Mouse (Mus musculus) spleen, postnatal 14 days (tissue): ENCODE measurements around the gene Dspp.

Experiments
- DNase-seq, 2 experiments: peaks; one replicate each; pipeline ENCODE4 v3.0.0; 2021 to 2022; ENCODE audit warnings: low spot score in 2 of 2

Dspp gene

GRCm38 (mm10) chr5:104170412-104170811, at the start of gene Dspp:
Dspp (plus strand) TSS chr5:104170712.
- no peak for DNase-seq

DNA sequence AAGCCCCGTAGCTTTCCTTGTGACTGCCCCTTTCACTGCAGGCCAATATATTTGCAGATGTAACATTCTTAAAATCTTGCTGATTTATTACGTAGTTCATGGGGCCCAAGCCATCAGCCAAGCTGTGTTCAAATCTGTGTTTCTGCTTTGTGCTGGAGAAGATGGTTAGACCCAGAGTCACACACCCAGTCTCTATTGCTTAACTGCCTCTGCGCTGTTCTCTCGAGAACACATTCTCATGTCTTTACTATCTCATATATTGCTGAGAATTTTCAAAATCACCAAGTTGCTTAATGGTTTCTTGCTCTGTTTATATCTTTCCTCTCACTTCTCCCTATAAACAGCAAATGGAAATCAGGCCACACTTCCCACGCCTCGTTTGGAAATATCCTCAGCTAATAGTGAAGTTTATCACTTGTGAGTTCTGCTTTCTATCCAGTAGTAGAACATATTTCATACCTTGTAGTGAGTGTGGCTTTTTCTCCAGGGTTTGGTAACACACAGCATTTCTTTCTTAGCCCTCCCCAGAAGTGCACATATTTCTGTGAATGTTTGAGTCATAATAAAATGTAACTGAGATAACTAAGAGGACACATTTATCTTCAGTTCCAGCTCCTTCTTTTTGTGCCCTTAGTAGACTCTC, 46.4 kb upstream of the Dspp start:
- DNase-seq = no peak

- DNase-seq = no peak
Observed at GRCm38 (mm10) chr5:104126561-104127320, 43.8 kb upstream of the Dspp start.

DNA sequence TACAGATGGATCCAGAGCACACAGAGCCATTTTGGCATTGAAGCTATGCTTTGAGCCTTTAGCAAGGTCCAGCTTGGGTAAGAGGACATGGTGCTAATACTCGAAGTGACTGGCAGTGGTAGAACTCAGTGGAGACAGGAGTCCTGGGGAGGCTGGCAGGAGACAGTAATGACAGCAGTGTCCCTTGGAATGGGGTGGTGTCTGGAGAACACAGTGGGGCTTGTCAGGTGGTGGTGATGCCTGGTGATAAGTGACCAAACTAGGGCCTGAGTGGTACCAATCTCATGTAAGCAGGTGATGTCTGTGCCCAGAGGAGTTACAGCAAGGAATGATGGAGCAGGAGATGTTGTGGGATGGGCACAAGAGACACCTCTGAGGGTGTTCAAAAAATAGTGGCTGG, 43.2 kb upstream of the Dspp start:
- no peak for DNase-seq

- no peak for DNase-seq
Observed at GRCm38 (mm10) chr5:104128281-104129031, 42.1 kb upstream of the Dspp start.

- DNase-seq = no peak
Observed at GRCm38 (mm10) chr5:104130891-104131290, 39.6 kb upstream of the Dspp start.

DNA sequence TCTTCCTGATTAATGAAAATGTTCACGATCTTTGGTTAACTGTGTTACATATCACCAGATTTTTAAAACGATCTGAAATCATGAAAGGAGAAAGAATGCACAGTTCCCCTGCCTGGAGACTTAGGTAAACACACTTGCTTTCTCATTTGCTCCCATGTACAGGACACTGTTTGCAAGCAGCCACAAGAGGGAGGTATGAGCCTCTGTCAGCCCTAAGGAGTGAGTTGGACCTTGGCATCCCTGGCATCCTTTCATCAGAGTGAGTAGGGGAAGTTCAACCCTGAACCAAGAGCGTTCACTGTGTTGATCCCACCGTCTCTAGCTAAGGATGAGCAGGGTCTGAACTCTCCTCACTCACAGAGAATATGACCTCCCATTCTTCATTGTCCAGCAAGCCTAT, 39.0 kb upstream of the Dspp start:
- DNase-seq = no peak

DNA sequence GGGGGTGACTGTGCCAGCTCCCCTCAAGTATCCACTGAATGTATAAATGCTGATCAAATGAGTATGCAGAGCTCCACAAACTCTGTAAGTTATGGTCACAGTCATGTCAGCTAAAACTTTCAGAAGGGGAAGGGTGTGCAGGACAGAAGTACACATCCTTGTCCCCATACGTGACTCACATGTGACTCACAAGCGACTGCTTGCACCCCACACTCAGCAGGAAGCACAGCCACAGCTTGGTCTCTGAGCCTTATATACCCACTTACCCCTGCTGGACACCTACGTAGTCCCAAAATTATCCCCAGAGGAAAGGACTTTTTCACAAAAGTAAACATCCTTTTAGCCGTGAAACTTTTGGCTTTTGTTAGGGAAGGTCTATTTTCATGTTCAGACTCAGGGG, 36.8 kb upstream of the Dspp start:
- DNase-seq = no peak

- DNase-seq = no peak
Observed at GRCm38 (mm10) chr5:104137920-104138541, 32.5 kb upstream of the Dspp start.

GRCm38 (mm10) chr5:104141067-104141466, 29.4 kb upstream of the Dspp start:
- no peak for DNase-seq

DNA sequence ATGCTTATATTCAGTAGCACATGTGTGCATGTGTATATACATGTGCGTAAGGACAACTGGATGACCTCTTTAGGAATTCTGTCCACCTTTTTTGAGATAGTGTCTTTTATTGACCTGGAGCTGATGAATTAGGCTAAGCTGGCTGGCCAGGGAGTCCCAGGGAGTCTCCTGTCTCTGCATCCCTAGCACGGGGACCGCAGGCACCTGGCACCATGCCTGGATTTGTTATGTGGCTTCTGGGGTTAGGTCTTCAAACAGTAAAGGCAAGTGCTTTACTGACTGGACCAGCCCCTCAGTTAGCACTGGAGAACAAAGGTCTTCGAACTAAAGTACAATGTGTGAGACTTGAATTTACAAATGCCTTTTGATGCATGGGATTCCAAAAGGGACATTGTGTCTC, 26.5 kb upstream of the Dspp start:
- DNase-seq = no peak

DNA sequence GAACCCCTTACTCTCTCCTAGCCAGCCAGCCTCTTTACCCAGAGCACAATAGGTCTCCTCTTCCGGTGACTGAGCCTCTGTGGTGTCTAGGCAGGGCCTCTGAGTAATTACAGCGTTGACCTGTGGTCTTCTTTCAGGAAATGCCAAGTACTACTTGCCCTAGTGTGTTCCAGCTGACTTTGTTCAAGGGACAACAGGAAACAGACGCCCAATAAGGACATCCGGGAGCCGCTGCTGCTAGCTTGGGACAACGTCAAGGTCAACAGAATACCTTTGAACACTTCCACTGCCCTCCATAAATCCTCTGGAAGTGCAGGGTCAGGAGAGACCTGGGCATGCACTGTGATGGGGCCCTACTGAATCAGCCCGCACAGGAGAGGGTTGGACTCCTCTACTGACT, 21.2 kb upstream of the Dspp start:
- no peak for DNase-seq

GRCm38 (mm10) chr5:104150196-104150595, 20.3 kb upstream of the Dspp start:
- no peak for DNase-seq

GRCm38 (mm10) chr5:104157701-104158100, 12.8 kb upstream of the Dspp start:
- DNase-seq = no peak

GRCm38 (mm10) chr5:104158332-104159052, 12.0 kb upstream of the Dspp start:
- no peak for DNase-seq

DNA sequence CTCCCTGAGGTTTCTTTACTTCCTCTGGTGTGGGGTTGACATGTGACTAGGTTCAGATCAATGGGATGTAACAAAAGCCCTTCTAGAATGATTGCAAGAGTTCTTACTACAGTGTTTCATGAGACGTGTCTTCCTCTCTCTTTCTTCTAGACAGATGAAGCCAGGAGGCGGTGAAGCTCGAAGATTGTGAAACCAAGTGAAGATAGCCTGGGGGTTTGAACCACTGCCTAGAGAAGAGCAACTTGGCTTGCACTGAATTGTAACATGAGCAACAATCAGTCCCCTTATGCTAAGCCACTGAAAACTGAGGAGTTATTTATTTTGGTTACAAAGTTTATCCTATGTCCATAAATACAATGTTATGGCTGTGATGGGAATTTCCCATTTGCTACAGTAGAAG, 9.9 kb upstream of the Dspp start:
- no peak for DNase-seq

GRCm38 (mm10) chr5:104161390-104161789, 9.1 kb upstream of the Dspp start:
- DNase-seq = no peak

DNA sequence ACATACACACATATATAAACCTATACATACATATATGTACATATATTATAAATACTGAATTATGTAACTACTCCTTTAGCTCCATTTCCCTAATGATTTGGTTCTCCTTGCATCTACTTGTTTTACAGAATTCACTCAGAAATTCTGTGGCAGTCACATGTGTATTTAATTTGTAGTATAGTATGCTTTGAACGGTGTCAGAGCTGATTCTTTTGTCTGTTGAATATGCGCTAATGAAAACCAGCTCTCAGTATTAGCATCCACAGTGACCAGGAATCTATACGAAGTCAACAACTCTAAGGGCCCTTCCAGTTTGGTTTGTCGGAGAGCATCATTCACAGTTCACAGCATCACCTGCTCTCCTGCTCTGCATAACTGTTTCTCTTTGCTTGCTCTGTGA, 7.0 kb upstream of the Dspp start:
- DNase-seq = no peak

- no peak for DNase-seq
Observed at GRCm38 (mm10) chr5:104173094-104173493, 2.6 kb downstream of the Dspp start.

- DNase-seq = no peak
Observed at GRCm38 (mm10) chr5:104183743-104184142, 13.2 kb downstream of the Dspp start.

DNA sequence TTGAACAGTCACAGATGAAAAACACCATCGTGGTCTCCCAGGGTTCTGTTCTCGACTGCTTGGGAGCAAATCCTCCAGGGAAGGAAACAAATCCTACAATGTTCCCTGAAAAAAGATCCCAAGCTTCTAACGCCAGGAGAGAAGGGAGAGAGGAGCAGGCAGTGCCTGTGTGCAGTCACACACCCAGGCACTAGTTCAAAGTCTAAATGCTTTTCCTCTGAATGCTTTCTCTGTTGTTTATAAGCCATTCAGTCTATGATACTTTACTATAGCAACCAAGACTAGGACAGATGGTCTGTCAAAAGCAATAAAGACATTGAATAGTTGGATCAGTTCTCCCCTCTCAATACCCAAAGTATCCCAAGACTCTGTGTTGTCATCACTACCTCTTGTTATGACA, 16.8 kb downstream of the Dspp start:
- DNase-seq = no peak

GRCm38 (mm10) chr5:104195086-104195485, 24.6 kb downstream of the Dspp start:
- no peak for DNase-seq
